Mouse (Mus musculus) adrenal gland, postnatal 10 days (tissue): ENCODE measurements at regions not wholly inside any gene's neighbourhood (a gene's known extent, or its start where the extent isn't known, plus 50 kb on each side); places are given as distances from the start of the nearest gene placed in this dataset.
A peak's percentile ranks its signal among the peaks of the same experiment; 100 is the strongest.

ENCODE experiments used
- DNase-seq: peaks from one replicate; pipeline ENCODE4 v3.0.0; 2021; ENCODE audit warnings: mixed read lengths

GRCm38 (mm10) chr3:133751011-133751410 lies 206.1 kb upstream of the Tet2 start:
- DNase-seq, result no peak

- DNase-seq, result no peak
Measured at GRCm38 (mm10) chr3:133751565-133751964, 206.6 kb upstream of the Tet2 start.

GRCm38 (mm10) chr3:133753041-133753440 lies 208.1 kb upstream of the Tet2 start:
- no peak for DNase-seq

DNA sequence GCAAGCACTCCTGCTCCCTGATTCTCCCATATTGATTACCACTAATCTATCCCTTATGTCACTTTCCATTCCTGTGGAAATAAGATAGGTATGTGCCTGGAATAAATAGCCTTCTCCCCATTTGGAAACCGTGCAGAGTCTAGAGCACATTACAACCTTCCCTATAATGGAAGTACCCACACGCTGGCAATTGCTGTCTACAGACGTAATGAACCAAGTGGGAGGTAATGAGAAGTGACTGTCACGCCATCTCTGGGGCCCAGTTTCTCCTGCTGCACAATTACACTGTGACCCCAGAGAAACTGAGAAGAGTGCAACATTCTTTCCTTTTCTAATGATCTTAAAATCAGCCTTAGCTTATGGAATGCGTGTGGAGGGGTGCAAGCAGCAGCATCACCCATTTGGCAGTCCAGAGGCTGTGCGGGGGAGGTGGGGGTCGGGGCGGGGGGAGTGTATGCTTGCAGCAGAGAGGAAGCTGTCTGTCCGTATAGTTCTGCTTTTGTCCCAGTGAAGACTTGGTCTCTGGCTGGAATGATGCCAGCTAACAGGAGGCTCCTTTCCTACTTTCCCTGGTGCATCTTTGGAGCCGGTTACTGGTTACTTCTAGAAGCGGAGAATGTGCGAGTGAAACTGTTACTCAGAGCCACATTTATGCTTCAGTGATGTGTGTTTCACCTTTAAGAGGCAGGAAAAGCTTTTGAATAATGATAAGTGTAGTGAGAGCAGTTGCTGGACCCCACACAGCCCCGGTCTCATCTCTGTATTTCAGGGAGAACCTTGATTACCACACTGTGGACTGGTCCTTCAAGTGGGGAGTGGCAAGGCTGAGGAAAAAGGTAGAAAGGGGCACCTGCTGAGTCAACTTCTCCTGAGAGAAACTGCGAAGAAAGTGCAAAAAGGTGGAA lies 209.3 kb upstream of the Tet2 start:
- no peak for DNase-seq

DNA sequence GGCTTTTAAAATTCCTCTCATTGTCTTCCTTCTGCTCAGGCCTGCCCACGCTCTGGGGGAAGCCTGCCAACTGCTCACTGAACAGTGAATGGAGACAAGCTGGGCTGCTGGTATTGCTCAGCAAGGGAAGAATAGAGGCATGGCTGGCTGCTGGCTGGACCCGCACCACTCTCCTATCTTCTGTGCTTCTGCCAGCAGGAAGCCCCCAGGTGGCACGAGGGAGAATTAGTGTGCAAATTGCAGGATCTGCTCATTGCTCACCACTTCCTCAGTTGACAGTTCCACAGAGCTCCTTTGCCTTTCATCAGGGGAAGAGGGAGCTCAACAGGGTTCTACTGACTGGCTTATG lies 209.9 kb upstream of the Tet2 start:
- peak; percentile 29 for DNase-seq

DNA sequence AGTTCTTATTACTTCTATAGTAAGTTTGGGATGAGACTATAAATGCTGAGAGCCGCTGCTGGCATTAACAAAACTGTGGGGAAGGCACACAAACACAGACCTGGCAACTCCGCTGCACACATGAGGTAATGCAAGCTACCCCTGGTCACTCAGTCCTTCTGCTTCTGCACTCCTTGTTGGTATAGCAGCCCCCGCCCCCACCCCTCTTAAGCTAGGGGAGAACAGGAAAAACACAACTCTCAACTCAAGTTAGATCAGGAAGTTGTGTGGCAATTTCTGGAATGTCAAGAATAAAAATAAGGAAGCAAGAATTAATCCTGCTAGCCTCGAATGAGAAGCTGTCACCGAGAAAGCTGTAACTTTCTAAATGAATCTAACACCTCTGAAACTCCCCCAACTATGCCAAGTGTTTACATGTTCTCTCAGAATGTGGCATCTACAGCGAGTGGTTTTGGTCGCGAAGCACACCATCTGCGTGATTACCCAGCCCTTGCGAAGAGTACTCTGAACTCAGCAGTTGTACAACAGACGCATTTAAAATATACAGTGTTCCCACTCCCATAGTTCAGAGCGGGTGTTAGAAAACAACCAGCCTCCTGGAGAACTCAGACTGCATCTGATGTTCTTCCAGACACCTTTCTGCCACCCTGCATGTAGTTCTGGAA lies 212.9 kb upstream of the Tet2 start:
- DNase-seq, result no peak

- no peak for DNase-seq
Measured at GRCm38 (mm10) chr3:133758421-133758820, 213.5 kb upstream of the Tet2 start.

DNA sequence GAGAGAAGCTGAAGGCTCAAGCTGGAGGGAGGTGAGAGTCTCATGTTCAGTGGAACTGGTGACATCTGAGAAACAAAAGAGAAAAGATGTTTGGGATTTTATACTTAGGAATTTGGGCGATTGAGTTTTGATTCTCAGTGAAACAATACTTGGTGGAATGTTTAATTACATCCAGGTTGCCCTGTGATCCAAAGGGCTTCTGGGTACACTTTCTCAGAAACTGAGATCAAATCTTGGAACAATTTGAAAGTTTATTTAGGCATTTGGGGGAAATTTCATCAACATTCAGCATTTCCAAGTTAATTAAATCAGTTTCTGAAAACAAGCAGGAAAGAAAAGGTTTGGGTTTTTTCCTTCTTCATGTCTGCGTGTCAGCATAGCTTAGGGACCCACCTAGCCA lies 214.7 kb upstream of the Tet2 start:
- DNase-seq, result no peak

- no peak for DNase-seq
Measured at GRCm38 (mm10) chr3:133760221-133760620, 215.3 kb upstream of the Tet2 start.

DNA sequence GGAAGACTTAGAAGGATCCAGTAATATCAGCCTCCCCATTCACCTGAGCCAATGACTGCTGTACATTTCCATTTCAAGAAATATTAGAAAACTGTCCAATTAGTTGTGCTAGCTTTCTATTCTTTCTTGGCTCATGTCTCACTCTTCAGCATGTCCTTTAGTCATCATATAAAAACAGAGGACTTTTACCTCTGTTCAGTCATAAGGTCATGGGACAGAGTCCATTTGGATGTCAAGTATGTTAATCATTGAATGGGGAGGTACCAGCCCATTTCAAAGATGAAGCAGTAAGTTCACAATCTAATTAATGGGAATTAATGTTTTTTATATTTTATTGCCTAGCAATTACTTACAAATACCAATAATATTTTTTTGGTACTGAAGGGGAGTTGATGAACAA lies 218.8 kb upstream of the Tet2 start:
- DNase-seq, result no peak

DNA sequence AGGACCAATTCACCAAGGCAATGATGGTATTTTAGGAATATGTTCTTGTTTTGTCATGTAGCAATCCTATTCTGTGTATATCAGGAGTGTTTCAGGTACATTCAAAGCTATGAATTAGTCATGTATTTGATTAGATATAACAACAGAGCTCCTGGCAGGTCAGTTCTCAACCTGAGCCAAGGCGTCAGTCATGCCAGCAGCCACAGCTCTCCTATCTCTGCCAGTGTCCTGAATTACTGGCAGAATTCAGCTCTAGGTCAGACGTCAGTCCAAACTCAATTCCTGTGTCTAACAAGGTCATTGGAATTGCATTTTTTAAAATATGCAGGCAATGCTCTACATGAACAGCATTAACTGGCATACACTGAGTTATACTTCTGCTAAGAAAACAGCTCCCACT lies 228.6 kb upstream of the Tet2 start:
- peak; percentile 52 for DNase-seq

DNA sequence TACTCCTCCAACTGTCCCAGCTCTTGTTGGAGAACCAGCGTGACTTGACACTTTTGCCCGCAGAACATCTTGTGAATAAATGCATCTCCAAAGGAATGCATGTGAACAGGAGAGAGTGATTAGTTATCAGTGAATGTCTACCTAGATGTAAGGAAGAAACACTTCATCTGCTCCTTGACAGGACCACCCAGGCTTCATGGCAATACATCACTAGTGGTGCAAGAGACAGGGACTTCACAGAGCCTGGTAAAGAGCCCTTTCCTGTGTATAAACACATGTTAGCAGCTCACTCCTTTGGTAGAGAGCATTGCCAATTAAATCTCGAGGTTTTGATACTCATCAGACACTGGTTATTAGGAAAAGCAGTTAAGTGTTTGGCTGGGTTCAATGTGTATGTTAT lies 229.3 kb upstream of the Tet2 start:
- DNase-seq, result no peak

GRCm38 (mm10) chr3:133776013-133776412 lies 231.1 kb upstream of the Tet2 start:
- DNase-seq, result no peak

DNA sequence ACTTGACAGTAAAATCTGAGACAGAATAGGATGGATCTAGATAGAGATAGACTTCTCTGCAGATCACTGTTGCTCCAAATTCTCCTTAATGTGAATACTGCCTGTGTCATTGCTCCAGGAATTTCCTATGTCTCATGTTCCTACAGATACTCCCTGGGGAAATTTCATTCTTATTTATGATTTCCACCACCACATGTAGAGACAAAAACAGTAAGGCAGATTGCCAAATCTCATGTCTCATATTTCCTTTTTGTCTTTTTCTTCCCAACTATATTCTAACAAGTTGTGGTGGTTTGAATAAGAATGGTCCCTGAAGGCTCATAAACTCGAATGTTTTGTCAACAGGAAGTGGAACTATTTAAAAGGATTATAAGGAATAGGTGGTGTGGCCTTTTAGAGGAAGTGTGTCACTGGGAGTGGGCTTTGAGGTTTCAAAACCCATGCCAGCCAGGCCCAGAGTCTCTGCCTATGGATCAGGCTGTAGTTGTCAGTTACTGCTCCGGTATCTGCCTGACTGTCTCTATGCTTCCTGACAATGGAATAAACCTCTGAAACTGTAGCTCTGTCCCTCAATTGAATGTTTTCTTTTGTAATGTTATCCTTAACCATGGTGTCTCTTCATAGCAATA lies 234.3 kb upstream of the Tet2 start:
- no peak for DNase-seq

DNA sequence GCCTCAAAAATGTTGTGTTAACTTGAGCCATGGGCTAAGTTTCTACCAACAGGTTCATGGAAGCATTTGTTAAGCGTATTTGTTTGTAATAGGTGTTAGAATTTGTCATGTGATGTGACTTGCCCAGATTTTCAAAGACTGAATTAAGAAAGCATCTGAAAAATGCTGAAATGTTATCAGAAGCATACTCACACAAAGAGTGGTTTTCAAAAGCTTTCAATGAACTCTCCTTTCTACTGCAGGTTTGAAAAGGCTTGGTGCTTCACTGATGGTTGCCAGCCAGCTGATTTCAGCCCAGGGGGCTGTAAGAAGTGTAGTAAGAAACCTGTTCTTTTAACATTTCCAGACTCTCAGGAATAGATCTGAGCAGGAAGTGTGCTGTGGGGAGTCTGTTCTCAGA lies 238.1 kb upstream of the Tet2 start:
- no peak for DNase-seq

GRCm38 (mm10) chr3:133791361-133791760 lies 246.4 kb upstream of the Tet2 start:
- DNase-seq, result no peak

DNA sequence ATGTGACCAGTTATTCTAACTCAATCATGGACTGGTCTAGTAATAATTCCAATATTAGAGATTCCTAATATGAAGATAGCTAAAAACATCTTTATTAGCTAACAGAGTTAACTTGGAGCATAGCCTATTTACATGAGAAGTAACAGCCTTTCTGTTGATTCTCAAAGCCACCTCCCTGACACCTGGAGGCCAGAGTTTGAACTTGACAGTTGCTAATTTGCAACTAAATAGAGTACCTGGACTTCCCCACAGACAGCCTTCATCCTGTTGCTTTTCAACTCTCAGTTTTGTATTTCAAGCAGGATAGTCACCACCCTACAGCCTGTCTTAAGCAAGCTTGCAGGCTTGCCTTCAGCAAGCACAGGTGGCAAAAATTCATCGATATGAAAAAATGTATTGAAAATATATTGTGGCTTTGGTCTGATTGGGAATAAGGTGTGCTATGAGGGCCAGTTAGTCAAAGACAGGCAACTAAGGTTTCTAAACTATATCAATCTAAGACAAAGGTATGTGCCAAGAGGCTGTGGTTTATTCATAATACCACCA lies 264.1 kb upstream of the Tet2 start:
- no peak for DNase-seq

GRCm38 (mm10) chr3:133818966-133819700 lies 274.2 kb upstream of the Tet2 start:
- DNase-seq, result no peak

GRCm38 (mm10) chr3:133833739-133834391 lies 288.9 kb upstream of the Tet2 start:
- DNase-seq, result no peak

DNA sequence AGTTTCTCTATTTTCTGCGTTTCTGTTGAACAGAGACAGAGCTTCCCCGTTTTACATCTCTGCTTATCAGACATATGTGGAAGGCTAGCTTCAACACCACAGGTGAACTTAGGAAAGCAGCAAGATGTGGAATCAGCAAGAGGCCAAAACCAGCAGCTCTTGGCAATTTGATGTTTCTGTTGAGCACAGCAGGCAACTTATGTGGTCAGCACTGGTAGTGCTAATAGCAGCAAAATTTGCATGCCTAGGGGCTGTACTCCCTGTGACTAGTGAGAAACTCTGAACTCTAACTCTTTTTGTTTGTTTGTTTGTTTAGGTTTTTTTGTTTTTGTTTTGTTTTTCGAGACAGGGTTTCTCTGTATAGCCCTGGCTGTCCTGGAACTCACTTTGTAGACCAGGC lies 289.5 kb upstream of the Tet2 start:
- no peak for DNase-seq

DNA sequence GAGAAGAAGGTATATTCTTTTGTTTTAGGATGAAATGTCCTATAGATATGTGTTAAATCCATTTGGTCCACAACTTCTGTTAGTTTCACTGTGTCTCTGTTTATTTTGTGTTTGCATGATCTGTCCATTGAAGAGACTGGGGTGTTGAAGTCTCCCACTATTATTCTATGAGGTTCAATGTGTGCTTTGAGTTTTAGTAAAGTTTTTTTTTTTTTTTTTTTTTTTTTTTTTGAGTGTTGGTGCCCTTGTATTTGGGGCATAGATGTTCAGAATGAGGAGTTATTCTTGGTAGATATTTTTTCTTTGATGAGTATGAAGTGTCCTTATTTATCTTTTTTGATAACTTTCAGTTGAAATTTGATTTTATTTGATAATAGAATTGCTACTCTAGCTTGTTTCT lies 301.4 kb upstream of the Tet2 start:
- no peak for DNase-seq

- DNase-seq, result no peak
Measured at GRCm38 (mm10) chr3:133874383-133874782, 329.4 kb upstream of the Tet2 start.
